In genomic region chr15:84053859-84054258, GRCm38 (mm10) we compare ENCODE assay signal across 9 mouse cellular contexts. TPM values are rescaled to one million over a fixed set of nuclear protein-coding genes. Genes with fewer than 3 reads are reported as not detected.
DNase-seq lines count a peak whose midpoint lies in the region; ATAC-seq and TF ChIP-seq lines count a peak whose summit lies in the region.
"Had no signal": no experiment of that assay in that cellular context is flagged by ENCODE, and none has a peak within 500 bp of the region (broad histone marks: within the 10 kb centered on the region; RNA-seq: fewer than 3 reads in every experiment).

No protein-coding gene starts in this region.

- no peak for TF ChIP-seq EP300 in ES-Bruce4 (IDR thresholded peaks at IDR 0.05; ENCODE audit: insufficient read depth, low read depth, low read length)

- no peak overlapping the region for H3K4me2 ChIP-seq in kidney, embryonic 15.5 days
- H3K4me2 ChIP-seq in liver, embryonic 13.5 days: no peak overlapping the region
- H3K4me2 ChIP-seq in neural tube, embryonic 15.5 days: no peak overlapping the region
- H3K4me2 ChIP-seq: limb, embryonic 15.5 days had no signal

- H3K4me3 ChIP-seq in ES-Bruce4 (ENCODE audit: low read depth, low read length): no peak overlapping the region
- H3K4me3 ChIP-seq in kidney, embryonic 15.5 days (replicated peaks): no peak overlapping the region
- no peak overlapping the region for H3K4me3 ChIP-seq in liver, embryonic 13.5 days (replicated peaks)
- no peak overlapping the region for H3K4me3 ChIP-seq in neural tube, embryonic 15.5 days (replicated peaks)
- H3K4me3 ChIP-seq: limb, embryonic 15.5 days had no signal

- H3K36me3 ChIP-seq in ES-Bruce4 (ENCODE audit: control insufficient read depth, insufficient read depth, low read length, poor library complexity, severe bottlenecking): no peaks in the 10 kb centered on the region
- no peaks in the 10 kb centered on the region for H3K36me3 ChIP-seq in kidney, embryonic 15.5 days
- H3K36me3 ChIP-seq in liver, embryonic 13.5 days: no peaks in the 10 kb centered on the region
- no peaks in the 10 kb centered on the region for H3K36me3 ChIP-seq in neural tube, embryonic 15.5 days
- H3K36me3 ChIP-seq: limb, embryonic 15.5 days had no signal

- H3K27ac ChIP-seq in ES-Bruce4 (ENCODE audit: insufficient read depth, low read length): no peak overlapping the region
- no peak overlapping the region for H3K27ac ChIP-seq in kidney, embryonic 15.5 days
- H3K27ac ChIP-seq in liver, embryonic 13.5 days: no peak overlapping the region
- no peak overlapping the region for H3K27ac ChIP-seq in neural tube, embryonic 15.5 days (replicated peaks)
- H3K27ac ChIP-seq: limb, embryonic 15.5 days had no signal

- H3K27me3 ChIP-seq in ES-Bruce4 (ENCODE audit: control insufficient read depth, insufficient read depth, low read length, poor library complexity, severe bottlenecking): no peaks in the 10 kb centered on the region
- H3K27me3 ChIP-seq in kidney, embryonic 15.5 days: peaks cover 12% of the 10 kb centered on the region
- H3K27me3 ChIP-seq in liver, embryonic 13.5 days: no peaks in the 10 kb centered on the region
- peaks cover 12% of the 10 kb centered on the region for H3K27me3 ChIP-seq in neural tube, embryonic 15.5 days (replicated peaks)

- no peaks in the 10 kb centered on the region for H3K4me1 ChIP-seq in ES-Bruce4 (ENCODE audit: control insufficient read depth, insufficient read depth, low read length)
- H3K4me1 ChIP-seq in kidney, embryonic 15.5 days: 0 out of 2 replicates have a peak, but pooled peaks cover 3% of the 10 kb centered on the region
- H3K4me1 ChIP-seq in liver, embryonic 13.5 days (replicated peaks): no peaks in the 10 kb centered on the region
- peaks cover 17% of the 10 kb centered on the region for H3K4me1 ChIP-seq in neural tube, embryonic 15.5 days

- H3K9me3 ChIP-seq in ES-Bruce4 (replicated peaks; ENCODE audit: control insufficient read depth, insufficient read depth, low read length, poor library complexity, severe bottlenecking): no peaks in the 10 kb centered on the region
- no peaks in the 10 kb centered on the region for H3K9me3 ChIP-seq in kidney, embryonic 15.5 days (replicated peaks)
- H3K9me3 ChIP-seq in liver, embryonic 13.5 days (replicated peaks): no peaks in the 10 kb centered on the region
- H3K9me3 ChIP-seq in neural tube, embryonic 15.5 days (replicated peaks): no peaks in the 10 kb centered on the region
- H3K9me3 ChIP-seq: limb, embryonic 15.5 days had no signal

- 41% methylated on average over 9 of the region's 9 CpGs for WGBS in kidney, embryonic 15.5 days
- WGBS in liver, embryonic 13.5 days (ENCODE audit: insufficient replicate concordance): 40% methylated on average over 9 of the region's 9 CpGs
- 37% methylated on average over 9 of the region's 9 CpGs for WGBS in neural tube, embryonic 15.5 days

- 0 out of 2 replicates have a peak, but pooled peaks have one; percentile 52 for ATAC-seq in granulocyte monocyte progenitor cell, adult 5-6 weeks (replicated peaks; ENCODE audit: poor library complexity, severe bottlenecking)
- 0 out of 2 replicates have a peak, but pooled peaks have one; percentile 36 for ATAC-seq in kidney, embryonic 15.5 days (replicated peaks; ENCODE audit: low FRiP score)
- ATAC-seq in liver, embryonic 13.5 days (ENCODE audit: low read depth): no peak
- peak; percentile 72 for ATAC-seq in neural tube, embryonic 15.5 days (ENCODE audit: low FRiP score)

- TF ChIP-seq CTCF in ES-Bruce4 (IDR thresholded peaks at IDR 0.05; ENCODE audit: low read depth, low read length): peak; percentile 84

- DNase-seq in adrenal gland, postnatal 10 days: peak; percentile 83
- peak; percentile 82 for DNase-seq in embryo, embryonic 9.5 days (ENCODE audit: extremely low spot score)
- DNase-seq in liver, embryonic 13.5 days: peak; percentile 9
- DNase-seq in yolk sac, embryonic 10.5 days (ENCODE audit: low spot score): peak; percentile 26

- no peak for TF ChIP-seq POLR2A in ES-Bruce4 (IDR thresholded peaks at IDR 0.05; ENCODE audit: insufficient read depth, low read length)

- no peak overlapping the region for H3K9ac ChIP-seq in ES-Bruce4 (ENCODE audit: low read depth, poor library complexity, severe bottlenecking)
- no peak overlapping the region for H3K9ac ChIP-seq in kidney, embryonic 15.5 days
- H3K9ac ChIP-seq in liver, embryonic 13.5 days: no peak overlapping the region
- H3K9ac ChIP-seq in neural tube, embryonic 15.5 days (replicated peaks): no peak overlapping the region
- H3K9ac ChIP-seq: limb, embryonic 15.5 days had no signal

RNA-seq across cellular contexts. Expression of gene Efcab6, which starts 11.3 kb away (rescaled TPM):
- polyA plus RNA-seq in ES-Bruce4 (2011; ENCODE audit: insufficient read depth, insufficient read length, low read depth, missing spikeins): 1.1 TPM in 1 of 2 replicates, not detected in the other
- total RNA-seq in adrenal gland, postnatal 10 days (2021): under 1 TPM in 1 of 2 experiments, not detected in 1; 0.67 TPM
- not detected in 2 replicates for total RNA-seq in granulocyte monocyte progenitor cell, adult 5-6 weeks (2014; fragmentation: Nextera tagmentation)
- total RNA-seq in granulocyte monocyte progenitor cell, adult 5-6 weeks (2017): not detected in 2 replicates
- 0.16 and 0.27 TPM in 2 replicates for polyA plus RNA-seq in kidney, embryonic 15.5 days (2015; fragmentation: Nextera tagmentation; extraction: Ambion mirVana)
- not detected in 2 replicates for polyA plus RNA-seq in liver, embryonic 13.5 days (2015; fragmentation: Nextera tagmentation; extraction: Ambion mirVana)
- 0.82 TPM in 2 replicates for polyA plus RNA-seq in neural tube, embryonic 15.5 days (2015; fragmentation: Nextera tagmentation; extraction: Ambion mirVana)

RNA-seq across cellular contexts. Expression of gene Sult4a1, which starts 51.7 kb away (rescaled TPM):
- 16.2 and 17.6 TPM in 2 replicates for polyA plus RNA-seq in ES-Bruce4 (2011; ENCODE audit: insufficient read depth, insufficient read length, low read depth, missing spikeins)
- total RNA-seq in adrenal gland, postnatal 10 days (2021): 10 to 100 TPM in 1 of 2 experiments, 1 to 10 TPM in 1; 6.7 to 12.4 TPM
- total RNA-seq in granulocyte monocyte progenitor cell, adult 5-6 weeks (2014; fragmentation: Nextera tagmentation): not detected in 2 replicates
- total RNA-seq in granulocyte monocyte progenitor cell, adult 5-6 weeks (2017): not detected in 2 replicates
- polyA plus RNA-seq in kidney, embryonic 15.5 days (2015; fragmentation: Nextera tagmentation; extraction: Ambion mirVana): 1.1 and 2.4 TPM in 2 replicates
- 0.12 and 0.24 TPM in 2 replicates for polyA plus RNA-seq in liver, embryonic 13.5 days (2015; fragmentation: Nextera tagmentation; extraction: Ambion mirVana)
- 130 and 150 TPM in 2 replicates for polyA plus RNA-seq in neural tube, embryonic 15.5 days (2015; fragmentation: Nextera tagmentation; extraction: Ambion mirVana)

Comparison
In these comparisons a context has a peak if more than half of its experiments do, and no peak if none do; other contexts are left out.
1. DNase-seq: peak in every context shown above with its lines; median percentile 83 in adrenal gland, postnatal 10 days; 82 in embryo, embryonic 9.5 days; 26 in yolk sac, embryonic 10.5 days; 9 in liver, embryonic 13.5 days.